Mouse (Mus musculus) kidney, postnatal 36 days (tissue): ENCODE measurements around the gene Olfr456.
A peak's percentile ranks its signal among the peaks of the same experiment; 100 is the strongest.
"Not testable (repeated sequence)": the region's sequence is repeated elsewhere in the genome, so short reads cannot be mapped to it uniquely, and the experiment has no call there.

ENCODE experiments used
- DNase-seq, 2 experiments: peaks; one replicate each; pipeline ENCODE4 v3.0.0; 2021 to 2022; ENCODE audit warnings: mixed read lengths in 2 of 2

The Olfr456 gene

GRCm38 (mm10) chr6:42487114-42487513 lies at the start of gene Olfr456:
Gene Olfr456, minus strand, starts transcription at chr6:42487214.
- DNase-seq: no peak

DNA sequence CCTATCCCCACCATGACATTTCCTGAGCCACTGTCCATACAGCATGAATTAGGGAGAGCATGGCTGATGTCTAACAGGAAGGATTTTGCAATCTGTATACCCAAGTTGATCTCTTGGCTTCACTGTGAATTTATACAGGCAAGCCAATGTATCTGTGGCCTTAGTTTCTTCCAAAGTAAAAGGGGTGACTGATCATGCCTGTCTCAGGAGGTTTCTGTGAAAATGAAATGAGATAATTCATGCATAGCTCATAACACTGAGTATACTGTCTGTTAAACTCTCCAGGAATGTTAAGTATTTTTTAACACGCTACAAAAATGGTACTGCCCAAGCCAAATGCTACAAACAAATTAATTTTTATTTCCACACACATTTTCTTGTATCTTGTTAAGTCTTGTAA lies 26.4 kb upstream of the Olfr456 start:
- DNase-seq: no peak

- DNase-seq: no peak
These were observed 22.3 kb upstream of the Olfr456 start for GRCm38 (mm10) chr6:42509311-42509710.

DNA sequence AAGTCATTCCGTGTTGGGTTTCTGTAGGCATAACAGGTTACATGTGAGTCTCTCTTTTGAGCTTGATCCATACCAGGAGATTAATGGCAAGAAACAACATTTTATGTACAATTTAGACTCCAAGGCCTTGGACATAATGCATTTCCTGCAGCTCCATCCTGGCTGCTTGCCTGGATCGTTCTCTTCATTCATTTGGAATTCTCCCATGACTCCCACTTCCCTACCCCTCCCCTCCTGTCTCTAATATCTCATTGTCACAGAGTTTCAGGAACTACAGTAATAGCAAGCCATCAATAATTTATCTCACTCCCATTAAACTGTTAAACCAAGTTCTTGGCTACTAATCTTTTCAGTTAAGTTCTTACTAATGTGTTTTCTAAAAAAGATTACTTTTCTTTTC lies 16.5 kb upstream of the Olfr456 start:
- DNase-seq: peak; percentile 5 to 20

DNA sequence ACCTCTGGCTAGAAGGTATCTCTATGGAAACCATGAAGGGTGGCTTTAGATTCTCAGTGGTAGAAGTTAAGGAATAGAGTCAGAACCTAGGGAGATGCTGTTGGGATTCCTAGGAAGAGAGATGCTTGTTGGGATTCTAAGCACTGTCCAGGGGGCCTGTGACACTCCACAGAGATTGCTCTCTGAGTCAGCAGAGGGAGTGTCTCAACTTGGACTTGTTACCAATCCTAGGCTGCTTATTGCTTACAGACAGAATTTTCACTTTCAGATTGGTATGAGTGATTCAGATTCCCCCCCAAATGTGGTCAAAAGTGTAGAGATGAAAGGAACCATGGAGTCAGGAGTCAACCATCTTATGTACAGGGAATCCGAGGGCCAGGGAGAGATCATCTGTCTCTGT lies 2.7 kb upstream of the Olfr456 start:
- DNase-seq: no peak

- DNase-seq: no peak
These were observed 2.4 kb downstream of the Olfr456 start for GRCm38 (mm10) chr6:42484633-42485032.

GRCm38 (mm10) chr6:42476235-42476634 lies 10.8 kb downstream of the Olfr456 start, which contains the start of gene Olfr457:
Gene Olfr457, minus strand, starts transcription at chr6:42476335.
- DNase-seq: no peak

DNA sequence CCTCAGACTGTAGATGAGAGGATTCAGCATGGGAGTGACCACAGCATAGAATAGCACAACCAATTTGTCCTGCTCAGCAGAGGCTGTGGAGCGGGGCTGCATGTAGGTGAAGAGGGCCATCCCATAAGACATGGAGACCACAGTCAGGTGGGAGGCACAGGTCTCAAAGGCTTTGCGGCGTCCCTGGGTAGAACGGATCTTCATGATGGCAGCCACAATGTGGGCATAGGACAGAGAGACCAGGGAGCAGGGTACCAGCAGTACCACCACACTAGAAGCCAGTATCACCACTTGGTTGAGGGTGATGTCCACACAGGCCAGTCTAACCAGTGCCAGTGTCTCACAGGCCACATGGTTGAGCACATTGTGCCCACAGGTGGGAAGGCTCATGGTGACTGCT lies 15.7 kb downstream of the Olfr456 start:
- not testable (repeated sequence) for DNase-seq

- no peak for DNase-seq
These were observed 16.5 kb downstream of the Olfr456 start for GRCm38 (mm10) chr6:42470542-42470941.

- DNase-seq: no peak
These were observed 21.9 kb downstream of the Olfr456 start, which contains the start of gene Olfr458 for GRCm38 (mm10) chr6:42465096-42465495. Gene Olfr458, minus strand, starts transcription at chr6:42465196.

- DNase-seq: no peak
These were observed 39.6 kb downstream of the Olfr456 start for GRCm38 (mm10) chr6:42447381-42447780.

DNA sequence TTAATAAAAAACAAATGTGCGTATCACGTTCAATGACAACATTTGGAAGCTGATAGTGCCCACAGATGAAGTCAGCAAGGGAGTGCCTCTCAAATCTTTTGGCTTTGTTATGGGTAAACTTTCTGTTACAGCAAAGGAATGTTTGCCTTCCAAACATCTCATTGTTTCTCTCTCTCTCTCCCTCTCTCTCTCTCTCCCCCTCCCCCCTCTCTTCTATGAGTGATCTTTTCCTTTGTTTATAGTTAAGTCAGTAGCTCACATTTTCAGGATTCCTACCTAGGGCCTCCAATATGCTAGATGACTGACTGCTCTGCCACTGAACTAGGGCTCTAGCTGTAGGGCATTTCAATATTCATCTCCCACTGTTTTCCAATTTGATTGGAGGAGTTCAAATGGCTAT lies 42.5 kb downstream of the Olfr456 start:
- DNase-seq: no peak

GRCm38 (mm10) chr6:42441395-42441794 lies 45.6 kb downstream of the Olfr456 start:
- no peak for DNase-seq
